Mouse (Mus musculus): Measurements from ENCODE around the gene Sugct.

DNA sequence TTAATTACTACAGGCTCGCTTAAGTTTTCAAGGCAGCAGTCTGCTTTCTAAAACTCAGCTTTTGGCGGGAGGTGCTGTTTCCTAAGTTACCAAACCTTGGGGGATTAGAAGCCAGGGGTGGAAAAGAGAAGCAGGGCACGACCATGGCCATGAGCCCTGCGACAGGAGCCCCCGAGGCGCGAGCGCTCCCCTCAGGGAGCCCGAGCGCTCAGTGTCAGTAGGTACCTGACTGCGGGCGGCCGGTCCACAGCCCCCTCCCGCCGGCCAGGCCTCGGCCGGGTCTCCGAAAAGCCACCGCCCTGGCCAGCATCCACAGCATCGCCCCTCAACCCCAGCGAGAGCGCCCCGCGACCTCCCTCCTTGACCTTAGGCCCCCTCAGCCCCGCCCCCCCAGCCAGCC lies 939 bp downstream of the Sugct start:
- TF ChIP-seq CTCF (IDR thresholded peaks at IDR 0.05; ENCODE audit: low read depth, low read length) (no peak), POLR2A (IDR thresholded peaks at IDR 0.05; ENCODE audit: extremely low read depth, insufficient read depth, low read length) (0 out of 2 replicates have a peak, but pooled peaks have one; percentile 50)
